Mouse (Mus musculus) WW6 (cell line): ENCODE results near the gene Zfp629.

ENCODE experiments used
- DNase-seq: peaks from one replicate; pipeline ENCODE4 v3.0.0-alpha.2; 2013; ENCODE audit warnings: low read depth, low spot score

The Zfp629 gene

GRCm38 (mm10) chr7:127614511-127614890 lies 1.1 kb downstream of the Zfp629 start:
- DNase-seq, result no peak

- DNase-seq, result no peak
These were observed 1.5 kb downstream of the Zfp629 start for GRCm38 (mm10) chr7:127614091-127614490.

GRCm38 (mm10) chr7:127613501-127613900 lies 2.1 kb downstream of the Zfp629 start:
- DNase-seq, result no peak

GRCm38 (mm10) chr7:127611561-127611960 lies 4.0 kb downstream of the Zfp629 start:
- no peak for DNase-seq

- DNase-seq, result no peak
These were observed 4.6 kb downstream of the Zfp629 start for GRCm38 (mm10) chr7:127611011-127611410.

- no peak for DNase-seq
These were observed 8.4 kb downstream of the Zfp629 start for GRCm38 (mm10) chr7:127607150-127607549.

- no peak for DNase-seq
These were observed 11.3 kb downstream of the Zfp629 start for GRCm38 (mm10) chr7:127604256-127604655.

GRCm38 (mm10) chr7:127602903-127603302 lies 12.7 kb downstream of the Zfp629 start:
- no peak for DNase-seq

GRCm38 (mm10) chr7:127601735-127602134 lies 13.9 kb downstream of the Zfp629 start:
- no peak for DNase-seq

GRCm38 (mm10) chr7:127600612-127601011 lies 15.0 kb downstream of the Zfp629 start:
- DNase-seq, result no peak

GRCm38 (mm10) chr7:127596747-127597146 lies 18.9 kb downstream of the Zfp629 start:
- no peak for DNase-seq

GRCm38 (mm10) chr7:127592575-127592974 lies 23.0 kb downstream of the Zfp629 start:
- no peak for DNase-seq

GRCm38 (mm10) chr7:127591108-127591507 lies 24.5 kb downstream of the Zfp629 start:
- no peak for DNase-seq

GRCm38 (mm10) chr7:127589637-127590036 lies 26.0 kb downstream of the Zfp629 start:
- DNase-seq, result no peak

GRCm38 (mm10) chr7:127588901-127589300 lies 26.7 kb downstream of the Zfp629 start:
- no peak for DNase-seq

- peak; percentile 95 for DNase-seq
These were observed 27.4 kb downstream of the Zfp629 start, which contains the start of the genes Ccdc189 and Rnf40 for GRCm38 (mm10) chr7:127588011-127588871. Ccdc189 (minus strand) TSS chr7:127588595. Rnf40 (plus strand) TSS chr7:127588767.

GRCm38 (mm10) chr7:127587196-127587595 lies 28.4 kb downstream of the Zfp629 start:
- DNase-seq, result no peak

- no peak for DNase-seq
These were observed 29.4 kb downstream of the Zfp629 start for GRCm38 (mm10) chr7:127586149-127586548.

- DNase-seq, result no peak
These were observed 30.6 kb downstream of the Zfp629 start for GRCm38 (mm10) chr7:127585031-127585430.

- DNase-seq, result no peak
These were observed 32.3 kb downstream of the Zfp629 start for GRCm38 (mm10) chr7:127583260-127583659.

GRCm38 (mm10) chr7:127574115-127574514 lies 41.5 kb downstream of the Zfp629 start:
- DNase-seq, result no peak

GRCm38 (mm10) chr7:127573503-127574008 lies 42.0 kb downstream of the Zfp629 start:
- DNase-seq, result no peak

GRCm38 (mm10) chr7:127572895-127573471 lies 42.6 kb downstream of the Zfp629 start, which contains the start of gene Phkg2:
Phkg2 (plus strand) TSS chr7:127573340.
- peak; percentile 90 for DNase-seq
